Mouse (Mus musculus) CD4-positive helper T cell, adult 2 months (primary cell): Measurements from ENCODE around the gene Cfap74.
A peak's percentile ranks its signal among the peaks of the same experiment; 100 is the strongest.

Experiments
- DNase-seq: peaks from one replicate; pipeline ENCODE4 v3.0.0-alpha.2; 2012; ENCODE audit warnings: low read depth, missing footprints, low spot score

Gene Cfap74

DNA sequence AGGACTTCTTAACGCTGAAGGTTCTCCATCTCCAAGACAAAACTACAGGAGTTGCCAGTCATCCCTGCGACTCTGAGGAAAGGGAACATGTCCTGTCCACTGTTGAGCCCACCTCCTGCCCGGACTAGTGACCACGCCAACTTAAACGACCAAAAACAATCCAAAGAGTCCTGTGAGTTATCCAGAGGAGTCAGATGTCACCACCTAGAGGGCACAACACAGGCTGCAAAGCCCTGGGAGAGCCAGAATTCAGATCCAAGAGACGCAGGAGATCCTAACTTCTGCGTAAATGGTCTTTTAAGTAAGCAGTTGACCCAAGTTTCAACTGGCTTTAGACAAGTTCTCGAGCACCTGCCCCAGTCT, 314 bp upstream of the Cfap74 start:
- no peak for DNase-seq

DNA sequence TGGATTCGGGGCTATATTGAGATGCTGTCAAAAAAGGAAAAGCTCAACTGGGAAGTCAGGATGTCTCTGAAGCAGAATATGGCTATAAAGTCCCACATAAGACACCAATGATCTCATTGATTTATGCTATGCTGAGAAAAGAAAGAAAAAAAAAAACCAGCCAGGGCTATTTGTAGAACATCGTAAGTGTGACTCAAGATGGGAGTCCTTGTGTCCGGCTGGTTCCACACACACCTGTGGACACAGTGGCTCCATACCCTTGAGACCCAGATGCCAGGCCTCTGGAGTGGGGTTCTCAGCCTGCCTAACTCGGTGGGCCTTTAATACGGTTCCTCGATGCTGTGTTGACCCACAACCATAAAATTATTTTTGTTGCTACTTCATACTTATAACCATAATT, 3.1 kb downstream of the Cfap74 start:
- no peak for DNase-seq

DNA sequence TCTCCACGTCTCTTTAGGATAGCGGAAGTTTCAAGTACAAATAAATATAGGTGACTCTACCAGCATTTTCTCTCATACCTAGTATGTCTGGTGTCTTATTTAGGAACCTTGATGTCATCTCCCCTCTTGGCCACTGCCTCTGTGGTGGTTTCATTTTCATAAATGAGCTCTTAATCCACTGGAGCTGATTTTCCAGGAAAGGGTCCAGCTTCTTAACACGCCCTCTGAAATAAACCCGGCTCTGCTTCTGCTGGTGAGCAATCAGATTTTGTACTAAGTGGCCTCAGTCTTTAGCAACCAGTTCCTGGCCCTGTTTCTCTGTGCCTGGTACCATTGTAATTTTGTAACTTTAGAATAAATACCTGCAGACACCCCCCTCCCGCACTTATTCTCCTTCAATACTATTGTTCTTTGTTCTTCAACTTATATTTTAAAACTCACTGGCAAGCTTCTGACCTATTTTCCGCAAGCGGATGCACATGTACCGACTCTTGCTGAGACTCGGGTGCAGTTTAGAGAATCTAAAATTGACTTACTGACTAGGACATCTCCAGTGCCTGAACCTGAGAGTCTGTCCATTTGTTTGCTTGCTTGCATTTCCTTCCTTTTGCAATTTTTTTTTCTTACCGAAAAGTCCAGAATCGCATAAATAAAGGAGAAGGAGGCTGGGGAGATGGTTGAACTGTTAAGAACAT, 4.8 kb downstream of the Cfap74 start:
- no peak for DNase-seq

DNA sequence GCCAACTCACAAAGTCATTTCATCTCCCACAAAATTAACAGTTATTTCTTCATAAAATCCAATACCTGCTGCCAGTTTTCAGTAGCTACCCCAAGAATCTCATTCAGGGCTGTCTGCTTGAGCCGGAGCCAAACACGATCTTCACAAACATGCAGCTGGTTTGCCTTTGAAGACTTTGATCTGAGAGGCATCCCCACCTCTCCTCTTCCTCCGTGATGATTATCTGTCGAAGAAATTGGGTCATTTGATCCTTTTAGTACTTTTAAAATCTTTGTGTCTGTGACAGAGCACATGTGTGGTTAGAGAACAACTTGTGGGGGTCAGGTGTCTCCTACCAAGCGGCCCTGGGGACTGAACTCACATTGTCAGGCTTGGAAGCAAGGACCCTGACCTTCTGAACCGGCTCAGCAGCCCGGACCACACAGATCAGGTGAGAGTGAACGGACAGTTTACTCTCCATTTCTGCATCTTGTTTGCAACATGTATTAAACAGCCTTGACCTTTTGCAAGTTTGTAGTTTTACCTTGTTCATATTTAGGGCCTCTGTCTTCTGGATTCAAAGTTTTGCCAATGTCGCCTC, 5.8 kb downstream of the Cfap74 start:
- peak; percentile 39 for DNase-seq

- no peak for DNase-seq
Observed at GRCm38 (mm10) chr4:155420137-155420536, 11.1 kb downstream of the Cfap74 start.

GRCm38 (mm10) chr4:155421412-155422370, 12.7 kb downstream of the Cfap74 start:
- DNase-seq: peak; percentile 28

GRCm38 (mm10) chr4:155423988-155424387, 15.0 kb downstream of the Cfap74 start:
- no peak for DNase-seq

- no peak for DNase-seq
Observed at GRCm38 (mm10) chr4:155426272-155426671, 17.3 kb downstream of the Cfap74 start.

DNA sequence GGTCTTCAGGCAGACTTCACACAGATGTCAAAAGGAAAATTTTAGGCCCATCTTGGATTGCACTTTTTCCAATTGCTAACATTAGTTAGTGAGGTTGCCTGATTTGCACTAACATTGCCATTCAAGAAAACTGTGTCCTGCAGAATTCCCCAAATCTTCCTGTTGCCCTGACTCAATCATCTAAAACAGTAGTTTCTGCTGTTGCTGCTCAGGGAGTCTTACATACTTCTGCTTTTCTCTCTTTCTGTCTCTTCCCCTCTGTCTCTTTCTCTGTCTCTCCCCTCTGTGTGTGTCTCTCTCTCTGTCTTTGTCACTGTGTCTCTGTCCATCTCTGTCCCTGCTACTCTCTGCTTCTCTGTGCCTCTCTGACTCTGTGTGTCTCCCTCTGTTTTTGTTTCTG, 19.5 kb downstream of the Cfap74 start:
- DNase-seq: no peak

DNA sequence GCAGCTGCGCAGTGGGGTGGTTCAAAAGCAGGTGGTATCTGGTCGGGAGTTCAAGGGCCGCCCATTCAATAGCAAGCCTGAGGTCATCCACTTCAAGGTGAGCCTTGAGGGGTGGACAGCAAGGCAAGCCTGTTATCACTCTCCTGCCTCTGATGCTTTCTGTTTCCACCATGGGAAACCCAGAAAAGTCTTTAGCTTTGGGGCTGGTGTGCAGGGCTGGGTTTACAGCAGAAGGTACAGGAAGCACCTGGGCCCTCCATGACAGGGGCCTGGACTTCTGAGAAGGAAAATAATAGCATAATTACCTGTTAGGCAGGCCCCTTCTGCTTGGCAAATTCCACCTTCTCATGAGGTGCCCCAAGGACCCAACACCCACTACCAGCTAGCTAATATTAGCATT, 20.2 kb downstream of the Cfap74 start:
- no peak for DNase-seq

DNA sequence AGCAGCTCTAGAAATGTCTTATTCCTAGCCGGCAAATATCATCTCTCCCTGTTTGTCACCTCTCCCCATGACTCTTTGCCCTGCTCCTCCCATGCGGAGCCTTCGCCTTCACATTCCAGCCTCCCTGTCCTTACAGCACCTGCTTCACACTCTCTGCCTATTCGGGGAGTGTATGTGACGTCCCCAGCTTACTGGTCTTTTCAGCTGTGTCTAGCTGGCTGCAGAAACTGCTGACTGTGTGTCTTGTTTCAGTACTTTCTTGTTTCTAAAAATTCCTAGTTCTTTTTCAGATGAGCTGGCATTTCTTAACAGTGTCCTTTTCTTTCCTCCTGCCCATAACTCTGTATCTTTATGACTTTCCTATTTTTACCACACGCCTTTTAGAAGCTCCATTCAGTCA, 23.4 kb downstream of the Cfap74 start:
- no peak for DNase-seq

DNA sequence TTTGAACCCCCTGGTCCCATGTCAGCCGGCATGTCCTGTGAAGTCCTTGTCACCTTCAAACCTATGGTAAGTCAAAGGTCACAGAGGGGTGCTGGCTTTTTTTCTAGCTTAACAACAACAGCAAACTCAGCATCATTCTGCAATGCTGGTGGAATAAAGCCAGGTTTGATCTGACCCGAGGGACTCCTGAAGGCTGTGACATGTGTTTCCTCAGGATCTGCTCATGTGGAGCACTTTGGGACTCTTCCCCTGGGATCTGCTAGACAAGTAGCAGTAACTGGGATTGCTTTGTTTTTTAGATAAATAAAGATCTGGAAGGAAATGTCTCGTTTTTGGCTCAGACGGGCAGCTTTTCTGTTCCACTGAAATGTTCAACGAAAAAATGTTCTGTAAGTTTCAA, 25.0 kb downstream of the Cfap74 start:
- no peak for DNase-seq

- DNase-seq: no peak
Observed at GRCm38 (mm10) chr4:155442808-155443207, 33.8 kb downstream of the Cfap74 start.

GRCm38 (mm10) chr4:155451597-155451996, 42.6 kb downstream of the Cfap74 start:
- no peak for DNase-seq

- DNase-seq: no peak
Observed at GRCm38 (mm10) chr4:155458575-155458974, 49.6 kb downstream of the Cfap74 start.

DNA sequence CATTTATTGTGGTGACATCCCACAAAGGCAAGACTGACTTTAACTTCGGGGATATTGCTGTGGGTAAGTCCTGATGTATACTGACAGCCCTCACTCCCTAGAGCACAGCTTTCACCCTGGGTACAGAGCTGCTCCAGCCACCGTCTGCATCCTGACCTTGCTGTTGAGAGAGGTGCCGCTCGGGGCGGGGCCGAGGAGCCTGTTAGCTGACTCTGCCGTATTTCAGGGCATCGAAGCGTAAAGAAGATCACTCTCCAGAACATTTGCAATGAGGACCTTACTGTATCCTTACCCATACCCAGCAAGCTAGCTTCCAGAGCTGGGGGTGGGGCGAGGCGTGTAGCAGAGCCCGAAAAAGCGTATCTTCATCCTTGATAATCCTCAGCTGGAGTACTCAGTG, 54.1 kb downstream of the Cfap74 start:
- DNase-seq: no peak

DNA sequence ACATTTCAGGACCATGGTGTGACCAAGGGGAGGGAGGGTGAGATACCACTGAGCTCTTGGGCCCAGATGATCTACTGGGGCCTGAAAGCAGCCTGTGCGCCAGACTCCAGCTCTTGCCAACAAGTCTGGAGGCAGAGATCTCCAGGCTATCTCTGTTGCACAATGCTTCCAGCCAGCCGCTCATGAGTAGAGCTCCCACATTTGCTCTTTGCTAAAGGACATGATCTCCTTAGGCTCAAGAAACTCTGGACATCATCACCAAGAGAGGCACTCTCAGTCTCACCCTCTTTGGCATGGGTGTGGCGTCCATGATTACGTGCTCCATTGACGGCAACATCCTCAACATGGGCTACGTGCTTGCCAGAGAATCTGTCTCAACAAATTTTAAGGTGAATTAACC, 54.6 kb downstream of the Cfap74 start:
- DNase-seq: no peak

DNA sequence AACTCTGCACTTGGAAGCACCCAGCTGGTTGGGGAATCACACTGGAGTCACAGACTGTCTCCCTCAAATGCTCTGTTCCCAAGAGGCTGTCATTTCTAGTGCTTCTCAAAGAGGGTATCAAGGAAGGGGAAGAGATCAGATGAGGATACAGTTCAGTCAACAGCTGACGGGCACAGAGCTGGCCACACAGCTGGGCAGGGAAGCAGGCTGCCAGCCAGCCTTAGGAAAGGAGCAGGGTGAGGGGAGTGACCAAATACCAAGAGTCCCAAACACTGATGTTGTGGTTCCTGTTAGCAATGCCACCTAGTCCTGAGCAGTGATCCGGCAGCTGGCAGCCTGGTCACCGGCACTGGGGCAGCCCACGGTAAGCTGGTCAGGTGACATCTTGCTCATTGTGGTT, 55.1 kb downstream of the Cfap74 start:
- no peak for DNase-seq

DNA sequence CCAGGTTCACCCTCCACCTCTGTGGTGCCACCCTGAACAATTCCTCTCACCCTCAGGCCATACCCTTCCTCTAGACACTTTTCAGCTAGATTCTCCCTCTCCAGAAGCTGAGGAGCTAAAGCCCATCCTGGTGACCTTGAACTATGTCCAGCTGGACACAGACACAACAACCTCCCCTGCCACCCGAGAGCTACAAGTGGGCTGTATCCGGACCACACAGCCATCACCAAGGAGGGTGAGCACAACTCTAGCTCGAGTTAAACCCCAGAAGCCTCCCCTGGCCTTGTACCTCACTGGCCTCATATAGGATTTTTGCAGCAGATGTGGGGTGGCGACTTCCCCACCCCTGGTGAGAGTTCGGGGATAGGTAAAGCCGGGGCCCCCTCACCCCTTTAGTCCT, 56.6 kb downstream of the Cfap74 start:
- DNase-seq: no peak

- DNase-seq: no peak
Observed at GRCm38 (mm10) chr4:155466080-155466479, 57.1 kb downstream of the Cfap74 start.

DNA sequence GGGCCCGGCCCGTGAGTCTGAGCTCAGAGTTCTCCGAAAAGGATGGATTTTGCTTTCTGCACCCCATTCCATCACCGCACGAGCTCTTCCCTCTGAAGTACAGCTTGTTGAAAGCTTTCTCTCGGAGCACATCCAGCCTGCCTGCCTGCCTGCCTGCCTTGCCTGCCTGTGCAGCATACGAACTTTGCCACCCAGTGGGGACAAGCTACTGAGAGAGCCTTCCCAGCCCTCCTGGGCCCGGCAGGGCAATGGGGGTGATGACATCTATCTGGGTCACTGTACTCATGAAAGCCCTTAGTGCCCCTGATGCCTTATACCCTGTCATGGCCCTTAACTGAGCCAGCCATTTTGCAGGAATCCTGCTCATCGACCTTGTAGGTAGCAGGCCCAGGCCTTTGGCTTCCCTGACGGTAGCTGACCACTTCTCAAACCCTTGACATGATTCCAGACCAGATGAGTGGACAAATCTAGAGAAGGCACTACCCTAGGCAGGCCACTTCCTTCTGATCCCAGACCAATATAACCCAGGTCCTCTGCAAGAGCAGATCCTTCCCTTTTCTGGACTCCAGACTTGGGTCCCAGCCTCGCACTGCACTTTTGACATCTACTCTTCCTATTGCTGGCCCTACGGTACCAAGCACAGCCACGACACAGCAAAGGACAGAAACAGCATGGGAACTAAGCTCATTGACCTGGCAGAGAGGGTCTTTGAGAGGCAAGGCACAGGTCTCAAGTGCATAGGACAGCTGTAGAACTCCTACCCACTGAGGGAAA, 58.4 kb downstream of the Cfap74 start:
- DNase-seq: no peak

DNA sequence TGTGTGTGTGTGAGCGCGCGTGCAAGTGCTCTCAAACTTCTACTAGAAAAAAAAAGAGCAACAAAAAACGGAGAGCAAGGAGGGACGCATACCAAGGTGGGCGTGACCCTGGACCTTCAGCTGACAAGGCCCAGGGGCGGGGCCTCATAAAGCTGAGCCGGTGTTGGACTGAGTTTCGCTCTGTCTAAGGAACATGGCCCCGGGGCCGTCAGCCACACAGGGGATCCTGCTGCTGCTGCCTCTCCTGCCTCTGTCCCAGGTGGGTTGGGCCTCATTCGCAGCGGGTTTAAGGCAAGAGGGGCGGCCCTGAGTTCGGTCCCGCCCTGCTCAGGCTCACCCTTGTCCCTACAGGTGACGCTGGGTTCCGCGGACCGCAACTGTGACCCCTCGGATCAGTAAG, 60.0 kb downstream of the Cfap74 start, which contains the start of gene Tmem52:
Tmem52 (plus strand) TSS at position 163 of the 400 bp plus-strand sequence.
- DNase-seq: peak; percentile 51
